Mouse (Mus musculus) erythroblast, embryonic 14.5 days (primary cell): ENCODE measurements at regions not wholly inside any gene's neighbourhood (a gene's known extent, or its start where the extent isn't known, plus 50 kb on each side); places are given as distances from the start of the nearest gene placed in this dataset.

ENCODE experiments used
- GATA1 ChIP-seq: IDR thresholded peaks from 2 replicates; pipeline ENCODE4 v1.6.1; 2012; ENCODE audit warnings: low read length, inconsistent platforms, mixed read lengths
- TAL1 ChIP-seq: IDR thresholded peaks from 3 replicates; pipeline ENCODE4 v1.6.1; 2012; ENCODE audit warnings: low read length, inconsistent platforms, mixed read lengths

GRCm38 (mm10) chr11:111766371-111767011 is 700.5 kb downstream of the Kcnj2 start:
- TF ChIP-seq GATA1 (no peak), TAL1 (no peak)
